Mouse (Mus musculus) MEL-GATA-1-ER (cell line): ENCODE data around the gene Slc26a11.
A peak's percentile ranks its signal among the peaks of the same experiment; 100 is the strongest.

Experiments used
- DNase-seq: peaks from one replicate; pipeline ENCODE4 v3.0.0-alpha.2; 2012; ENCODE audit warnings: low read depth; ENCODE audit errors: extremely low read depth

Gene Slc26a11

GRCm38 (mm10) chr11:119355443-119356385 is at the start of gene Slc26a11, which contains the start of gene Sgsh:
TSS of gene Slc26a11 (plus strand) at chr11:119355557.
TSS of gene Sgsh (minus strand) at chr11:119355536.
- no peak for DNase-seq

GRCm38 (mm10) chr11:119306762-119307657 is 48.3 kb upstream of the Slc26a11 start:
- DNase-seq: no peak

GRCm38 (mm10) chr11:119307658-119307867 is 47.8 kb upstream of the Slc26a11 start, which contains the start of gene Card14:
TSS of gene Card14 (plus strand) at chr11:119307768.
- DNase-seq: no peak

- no peak for DNase-seq
Measured at GRCm38 (mm10) chr11:119307916-119308315, 47.4 kb upstream of the Slc26a11 start.

GRCm38 (mm10) chr11:119310621-119311020 is 44.7 kb upstream of the Slc26a11 start:
- no peak for DNase-seq

- DNase-seq: no peak
Measured at GRCm38 (mm10) chr11:119314252-119314936, 41.0 kb upstream of the Slc26a11 start.

GRCm38 (mm10) chr11:119316720-119317119 is 38.6 kb upstream of the Slc26a11 start:
- no peak for DNase-seq

- DNase-seq: no peak
Measured at GRCm38 (mm10) chr11:119322521-119322920, 32.8 kb upstream of the Slc26a11 start.

GRCm38 (mm10) chr11:119325068-119325467 is 30.3 kb upstream of the Slc26a11 start:
- DNase-seq: no peak

- DNase-seq: no peak
Measured at GRCm38 (mm10) chr11:119330592-119330991, 24.8 kb upstream of the Slc26a11 start.

- DNase-seq: no peak
Measured at GRCm38 (mm10) chr11:119331970-119332369, 23.4 kb upstream of the Slc26a11 start.

- DNase-seq: no peak
Measured at GRCm38 (mm10) chr11:119338271-119339059, 16.9 kb upstream of the Slc26a11 start.

- DNase-seq: no peak
Measured at GRCm38 (mm10) chr11:119339179-119339578, 16.2 kb upstream of the Slc26a11 start.

GRCm38 (mm10) chr11:119339637-119340036 is 15.7 kb upstream of the Slc26a11 start:
- peak; percentile 40 for DNase-seq

GRCm38 (mm10) chr11:119344178-119344577 is 11.2 kb upstream of the Slc26a11 start:
- DNase-seq: no peak

- DNase-seq: no peak
Measured at GRCm38 (mm10) chr11:119344865-119345264, 10.5 kb upstream of the Slc26a11 start.

- peak; percentile 39 for DNase-seq
Measured at GRCm38 (mm10) chr11:119347125-119347524, 8.2 kb upstream of the Slc26a11 start.

GRCm38 (mm10) chr11:119352113-119352512 is 3.2 kb upstream of the Slc26a11 start:
- no peak for DNase-seq

- DNase-seq: no peak
Measured at GRCm38 (mm10) chr11:119353946-119354345, 1.4 kb upstream of the Slc26a11 start.

GRCm38 (mm10) chr11:119354798-119355442 is 437 bp upstream of the Slc26a11 start:
- DNase-seq: peak; percentile 88
